Mouse (Mus musculus): ENCODE results near the gene Enpp4. TPM values are rescaled to one million over a fixed set of nuclear protein-coding genes. Genes with fewer than 3 reads are reported as not detected.

The Enpp4 gene
- total and polyA plus RNA-seq, 3 experiments: 0.11 TPM; not detected in 2

Other genes with a start within 250 kb of the Enpp4 start
- gene Enpp5, start 27.0 kb downstream of the Enpp4 start, total RNA-seq (2014; fragmentation: Nextera tagmentation): not detected in 2 replicates
- 0.06 and 0.16 TPM in 2 replicates for gene Enpp5, start 27.0 kb downstream of the Enpp4 start, total RNA-seq (2017)
- gene Enpp5, start 27.0 kb downstream of the Enpp4 start, polyA plus RNA-seq (2012): not detected in 2 replicates
- not detected in 2 replicates for gene Clic5, start 82.8 kb upstream of the Enpp4 start, total RNA-seq (2014; fragmentation: Nextera tagmentation)
- gene Clic5, start 82.8 kb upstream of the Enpp4 start, total RNA-seq (2017): 0.06 and 0.27 TPM in 2 replicates
- not detected in 2 replicates for gene Clic5, start 82.8 kb upstream of the Enpp4 start, polyA plus RNA-seq (2012)

All from G1E (cell line).